Mouse (Mus musculus) erythroblast, embryonic 14.5 days (primary cell): ENCODE measurements around the gene Tmem50a.

Source experiments
- GATA1 ChIP-seq: IDR thresholded peaks from 2 replicates; pipeline ENCODE4 v1.6.1; 2012; ENCODE audit warnings: low read length, inconsistent platforms, mixed read lengths
- TAL1 ChIP-seq: IDR thresholded peaks from 3 replicates; pipeline ENCODE4 v1.6.1; 2012; ENCODE audit warnings: low read length, inconsistent platforms, mixed read lengths

GRCm38 (mm10) chr4:134955845-134956244 is 41.0 kb upstream of the Tmem50a start:
- TF ChIP-seq TAL1 (no peak), GATA1 (no peak)
